Mouse (Mus musculus): ENCODE measurements around the gene Tex21. TPM values are rescaled to one million over a fixed set of nuclear protein-coding genes. Genes with fewer than 3 reads are reported as not detected.

Tex21 gene
- polyA plus RNA-seq, 2 experiments = 0.06 to 0.19 TPM

Other genes with a start within 250 kb of the Tex21 start
- gene Esr2, start 69.5 kb downstream of the Tex21 start, polyA plus RNA-seq (2012; rRNA removed) = 0.24 and 0.31 TPM in 2 replicates
- gene Esr2, start 69.5 kb downstream of the Tex21 start, polyA plus RNA-seq (2014; fragmentation: Nextera tagmentation; extraction: Ambion mirVana) = 0.10 and 0.40 TPM in 2 replicates
- gene Mthfd1, start 8.6 kb upstream of the Tex21 start, polyA plus RNA-seq (2012; rRNA removed) = 37.0 and 49.5 TPM in 2 replicates
- gene Mthfd1, start 8.6 kb upstream of the Tex21 start, polyA plus RNA-seq (2014; fragmentation: Nextera tagmentation; extraction: Ambion mirVana) = 61.8 and 62.7 TPM in 2 replicates
- gene Akap5, start 78.1 kb upstream of the Tex21 start, polyA plus RNA-seq (2012; rRNA removed) = 1.1 and 1.6 TPM in 2 replicates
- 1.0 and 1.5 TPM in 2 replicates for gene Akap5, start 78.1 kb upstream of the Tex21 start, polyA plus RNA-seq (2014; fragmentation: Nextera tagmentation; extraction: Ambion mirVana)
- 24.1 and 27.2 TPM in 2 replicates for gene Zbtb25, start 122.9 kb upstream of the Tex21 start, polyA plus RNA-seq (2012; rRNA removed)
- 21.4 and 23.9 TPM in 2 replicates for gene Zbtb25, start 122.9 kb upstream of the Tex21 start, polyA plus RNA-seq (2014; fragmentation: Nextera tagmentation; extraction: Ambion mirVana)
- gene Zbtb1, start 123.5 kb upstream of the Tex21 start, polyA plus RNA-seq (2012; rRNA removed) = 6.2 and 6.9 TPM in 2 replicates
- 9.4 and 10.5 TPM in 2 replicates for gene Zbtb1, start 123.5 kb upstream of the Tex21 start, polyA plus RNA-seq (2014; fragmentation: Nextera tagmentation; extraction: Ambion mirVana)
- 5.1 and 6.7 TPM in 2 replicates for gene Hspa2, start 157.4 kb upstream of the Tex21 start, polyA plus RNA-seq (2012; rRNA removed)
- gene Hspa2, start 157.4 kb upstream of the Tex21 start, polyA plus RNA-seq (2014; fragmentation: Nextera tagmentation; extraction: Ambion mirVana) = 7.7 and 8.3 TPM in 2 replicates
- gene Ppp1r36, start 170.8 kb upstream of the Tex21 start, polyA plus RNA-seq (2012; rRNA removed) = 2.1 and 4.2 TPM in 2 replicates
- gene Ppp1r36, start 170.8 kb upstream of the Tex21 start, polyA plus RNA-seq (2014; fragmentation: Nextera tagmentation; extraction: Ambion mirVana) = 3.1 and 5.3 TPM in 2 replicates